Mouse (Mus musculus) kidney, adult 2 months (tissue): ENCODE measurements around the gene Vav3.

ENCODE experiments used
- CTCF ChIP-seq: fragments of 200-500 bp; conservative IDR thresholded peaks from 2 replicates; pipeline ENCODE4 v1.5.1; 2011; ENCODE audit warnings: low read depth, mild to moderate bottlenecking, control low read depth, low read length, moderate library complexity, mixed read lengths; ENCODE audit not compliant: insufficient read depth, insufficient read length
- POLR2A ChIP-seq: fragments of 200-500 bp; IDR thresholded peaks from one replicate; pipeline ENCODE4 v1.6.1; 2011; ENCODE audit warnings: low read depth, low read length, control low read depth

DNA sequence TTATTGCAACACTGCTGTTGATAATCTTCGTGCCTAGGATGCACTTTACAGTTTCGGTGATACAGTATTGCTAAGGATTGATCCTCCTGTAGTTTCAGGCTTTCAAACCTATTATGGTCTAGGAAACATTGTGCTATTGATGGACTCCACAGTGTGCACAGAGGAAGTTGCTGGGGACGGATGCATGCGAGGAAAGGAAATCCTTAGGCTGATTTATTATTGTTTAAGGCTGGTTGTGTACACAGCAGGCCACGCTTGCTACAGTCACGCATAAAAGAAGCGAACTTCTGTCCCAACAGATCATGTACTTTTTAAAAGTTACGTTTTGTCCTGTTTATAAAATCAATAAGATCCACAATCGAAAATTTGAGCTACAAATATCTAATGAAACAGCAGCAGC is 1.2 kb upstream of the Vav3 start:
- TF ChIP-seq POLR2A (no peak), CTCF (no peak)
